In the genomic region with DNA sequence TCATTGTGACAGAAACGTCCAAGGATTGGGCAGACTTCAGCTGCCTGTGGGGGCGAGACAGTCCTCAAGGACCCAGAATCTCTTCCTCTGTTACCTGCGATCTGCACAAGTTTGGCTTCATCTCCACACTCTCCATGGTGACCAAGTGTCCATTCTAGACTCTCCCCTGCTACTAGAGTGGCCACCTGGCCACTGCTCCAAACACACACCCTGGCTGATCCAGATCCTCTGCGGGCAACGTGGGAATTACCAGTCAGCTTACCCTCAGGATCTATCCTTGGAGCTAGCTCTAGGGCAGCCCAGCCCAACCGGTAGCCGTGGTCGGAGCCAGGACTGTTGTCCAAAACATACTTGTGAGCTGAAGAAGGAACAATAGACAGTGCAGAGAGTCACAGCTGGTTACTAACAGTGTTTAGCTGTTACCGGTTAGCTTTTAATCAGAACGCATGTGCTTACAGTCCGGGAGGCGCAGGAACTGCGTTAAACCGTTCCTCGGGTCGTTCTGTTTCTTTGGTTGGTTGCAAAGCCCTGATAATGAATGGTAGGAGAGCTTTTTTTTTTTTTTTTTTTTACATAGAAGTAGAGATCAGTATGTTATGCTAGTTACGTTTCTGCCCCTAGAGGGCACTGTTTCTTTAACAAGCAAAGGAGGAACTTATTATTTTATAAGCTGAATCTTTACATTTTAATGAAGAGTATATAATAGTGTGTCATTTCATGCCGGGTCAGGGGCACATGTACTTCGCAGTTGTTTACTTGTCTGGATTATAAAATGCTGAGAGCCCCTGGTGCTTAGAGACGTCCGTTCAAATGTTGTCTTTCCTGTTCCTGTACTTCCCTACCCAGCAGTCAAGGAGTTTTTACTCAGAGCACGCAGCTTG, we compare ENCODE assay signal across 8 mouse cellular contexts. TPM values are rescaled to one million over a fixed set of nuclear protein-coding genes. Genes with fewer than 3 reads are reported as not detected.
DNase-seq lines count a peak whose midpoint lies in the region; ATAC-seq lines count a peak whose summit lies in the region.

No protein-coding gene starts in this region.

- H3K4me3 ChIP-seq in embryonic facial prominence, embryonic 12.5 days = no peak overlapping the region
- H3K4me3 ChIP-seq in limb, embryonic 13.5 days = no peak overlapping the region
- no peak overlapping the region for H3K4me3 ChIP-seq in midbrain, embryonic 14.5 days (replicated peaks; ENCODE audit: low read depth, low read length)

- no peak overlapping the region for H3K27ac ChIP-seq in embryonic facial prominence, embryonic 12.5 days
- no peak overlapping the region for H3K27ac ChIP-seq in limb, embryonic 13.5 days
- H3K27ac ChIP-seq in midbrain, embryonic 14.5 days (replicated peaks; ENCODE audit: low read depth, low read length) = no peak overlapping the region

- no peaks in the 10 kb centered on the region for H3K36me3 ChIP-seq in embryonic facial prominence, embryonic 12.5 days
- no peaks in the 10 kb centered on the region for H3K36me3 ChIP-seq in limb, embryonic 13.5 days
- no peaks in the 10 kb centered on the region for H3K36me3 ChIP-seq in midbrain, embryonic 14.5 days (ENCODE audit: control insufficient read depth, insufficient read depth, low read length)

- WGBS in embryonic facial prominence, embryonic 12.5 days = 32% methylated on average over 22 of the region's 22 CpGs
- 39% methylated on average over 22 of the region's 22 CpGs for WGBS in limb, embryonic 13.5 days
- 36% methylated on average over 22 of the region's 22 CpGs for WGBS in midbrain, embryonic 14.5 days

- peaks cover 3% of the 10 kb centered on the region; the same call in 1 of the 2 replicates for H3K4me1 ChIP-seq in embryonic facial prominence, embryonic 12.5 days
- H3K4me1 ChIP-seq in limb, embryonic 13.5 days = 0 out of 2 replicates have a peak, but pooled peaks cover 3% of the 10 kb centered on the region
- no peaks in the 10 kb centered on the region for H3K4me1 ChIP-seq in midbrain, embryonic 14.5 days (ENCODE audit: control insufficient read depth, insufficient read depth, low read length)

- DNase-seq in layer of hippocampus, adult 11-12 months (ENCODE audit: low spot score) = peak; percentile 65
- DNase-seq in layer of hippocampus, postnatal 36 days = no peak
- DNase-seq in MN1 (ENCODE audit: low spot score) = peak; percentile 46
- peak; percentile 88 for DNase-seq in midbrain, embryonic 14.5 days
- DNase-seq in ovary, postnatal 36 days (ENCODE audit: low spot score) = no peak

- no peaks in the 10 kb centered on the region for H3K27me3 ChIP-seq in embryonic facial prominence, embryonic 12.5 days
- H3K27me3 ChIP-seq in limb, embryonic 13.5 days = no peaks in the 10 kb centered on the region
- H3K27me3 ChIP-seq in midbrain, embryonic 14.5 days (ENCODE audit: control insufficient read depth, insufficient read depth, low read length) = no peaks in the 10 kb centered on the region

- 0 out of 2 replicates have a peak, but pooled peaks have one; percentile 47 for ATAC-seq in embryonic facial prominence, embryonic 12.5 days (ENCODE audit: insufficient number of reproducible peaks, insufficient read depth, low FRiP score, low TSS enrichment)
- peak; percentile 57 to 80; a peak in 3 of 4 replicates for ATAC-seq in hematopoietic stem cell, adult 5-6 weeks (replicated peaks in 1 of 2; ENCODE audit: insufficient read depth in 1 of 2, low FRiP score in 2 of 2, low TSS enrichment in 1 of 2, low read depth in 1 of 2, poor library complexity in 2 of 2, severe bottlenecking in 2 of 2)
- no peak for ATAC-seq in limb, embryonic 13.5 days (ENCODE audit: low FRiP score, low read depth)
- ATAC-seq in midbrain, embryonic 14.5 days (ENCODE audit: low FRiP score, low TSS enrichment) = no peak; the same call in 1 of the 2 replicates

- H3K9ac ChIP-seq in embryonic facial prominence, embryonic 12.5 days = no peak overlapping the region
- H3K9ac ChIP-seq in limb, embryonic 13.5 days = no peak overlapping the region
- no peak overlapping the region for H3K9ac ChIP-seq in midbrain, embryonic 14.5 days (replicated peaks; ENCODE audit: low read length)

- peak overlapping the region; percentile 32 for H3K4me2 ChIP-seq in embryonic facial prominence, embryonic 12.5 days (replicated peaks)
- H3K4me2 ChIP-seq in limb, embryonic 13.5 days (replicated peaks) = peak overlapping the region; percentile 43
- H3K4me2 ChIP-seq in midbrain, embryonic 14.5 days (ENCODE audit: low read length) = peak overlapping the region; percentile 35

- no peaks in the 10 kb centered on the region for H3K9me3 ChIP-seq in embryonic facial prominence, embryonic 12.5 days
- no peaks in the 10 kb centered on the region for H3K9me3 ChIP-seq in limb, embryonic 13.5 days
- H3K9me3 ChIP-seq in midbrain, embryonic 14.5 days (ENCODE audit: control insufficient read depth, low read length) = no peaks in the 10 kb centered on the region

RNA-seq across cellular contexts. Expression of a gene that starts 52.0 kb away (rescaled TPM):
- 10 to 100 TPM; 48.1 to 52.3 TPM for total RNA-seq in layer of hippocampus, postnatal 36 days (2021)
- polyA plus RNA-seq in embryonic facial prominence, embryonic 12.5 days (2016; fragmentation: Nextera tagmentation; extraction: Ambion mirVana) = 7.4 and 7.7 TPM in 2 replicates
- 101 and 116 TPM in 2 replicates for total RNA-seq in hematopoietic stem cell, adult 5-6 weeks (2017)
- polyA plus RNA-seq in limb, embryonic 13.5 days (2015; fragmentation: Nextera tagmentation; extraction: Ambion mirVana) = 6.9 and 7.2 TPM in 2 replicates
- polyA plus RNA-seq in midbrain, embryonic 14.5 days (2014; fragmentation: Nextera tagmentation; extraction: Ambion mirVana) = 19.3 and 21.4 TPM in 2 replicates

Comparison
In these comparisons a context has a peak if more than half of its experiments do, and no peak if none do; other contexts are left out.
1. DNase-seq: peak in layer of hippocampus, adult 11-12 months (single experiment), MN1 (single experiment) and midbrain, embryonic 14.5 days (single experiment); none in layer of hippocampus, postnatal 36 days (0 of 2) and ovary, postnatal 36 days (single experiment).
2. ATAC-seq: peak in embryonic facial prominence, embryonic 12.5 days (single experiment) and hematopoietic stem cell, adult 5-6 weeks (2 of 2); none in limb, embryonic 13.5 days (single experiment) and midbrain, embryonic 14.5 days (single experiment).
3. Peak in every context shown above with its lines, with median percentiles within 50 percentile points of each other: H3K4me2 ChIP-seq.